Mouse (Mus musculus) spleen, adult 10 weeks (tissue): ENCODE data around the gene Slc1a3. TPM values are rescaled to one million over a fixed set of nuclear protein-coding genes. Genes with fewer than 3 reads are reported as not detected.

Experiments used
- polyA plus RNA-seq: library from polyadenylated mRNA; stranded (reverse); fragments of 350-450 nt; fragmentation: Illumina TruSeq; extraction: RNeasy Lipid Tissue Mini Kit (QIAGEN cat#74804); gene quantifications from one replicate; pipeline ENCODE4 v1.2.3, GENCODE M21; 2015; ENCODE audit warnings: low replicate concordance; ENCODE audit not compliant: insufficient read depth

Slc1a3 gene
- 12.6 TPM for polyA plus RNA-seq

DNA sequence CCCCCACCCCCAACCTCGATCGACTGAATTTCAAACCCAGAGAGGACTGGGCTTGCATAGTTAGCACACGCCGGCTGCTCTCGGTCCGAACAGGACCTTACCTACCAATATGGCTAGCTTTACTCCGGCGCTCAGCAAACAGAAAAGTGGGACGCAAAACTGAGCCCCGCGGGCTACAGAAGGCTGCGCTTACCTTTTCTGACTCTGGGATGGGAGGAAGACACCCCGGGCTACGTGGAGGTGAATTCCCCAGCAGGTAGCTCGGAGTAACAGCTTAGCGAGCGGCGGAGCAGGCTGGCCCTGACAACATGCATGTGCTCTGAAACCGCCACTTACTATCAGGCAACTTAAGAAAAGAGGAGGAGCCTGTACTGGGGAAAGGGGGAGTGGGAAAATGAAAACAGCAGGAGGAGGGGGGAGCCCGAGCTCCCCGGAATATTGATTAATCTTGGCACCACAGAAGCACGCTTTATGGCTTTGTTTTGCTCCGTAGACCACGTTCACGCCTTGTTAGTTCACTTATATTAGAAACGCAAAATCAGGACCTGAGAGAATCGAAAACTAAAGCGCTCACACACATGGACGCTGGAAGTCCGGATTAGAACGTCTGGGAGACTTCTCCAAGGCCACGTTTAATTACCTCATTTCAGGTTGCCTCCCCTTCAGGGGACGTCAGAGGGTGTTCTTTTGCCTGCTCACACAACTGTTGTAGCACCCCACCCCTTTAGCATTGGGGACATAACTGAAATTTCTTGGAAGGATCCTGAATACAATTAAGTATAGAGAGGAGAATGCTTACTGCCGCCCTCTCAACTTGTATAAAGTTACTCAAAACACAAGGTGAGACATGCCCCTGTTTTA, at the start of gene Slc1a3:
Gene Slc1a3, minus strand, starts transcription at position 619 of the 861 bp plus-strand sequence.

Other genes starting within 250 kb of the Slc1a3 start
- not detected for gene Gm2310, start 190.8 kb downstream of the Slc1a3 start, polyA plus RNA-seq